Mouse (Mus musculus) thymus, adult 2 months (tissue): ENCODE results near the gene Ddx6. TPM values are rescaled to one million over a fixed set of nuclear protein-coding genes. Genes with fewer than 3 reads are reported as not detected.

Experiments used
- DNase-seq: peaks from one replicate; pipeline ENCODE4 v3.0.0; 2021
- H3K27ac ChIP-seq: fragments of 200-500 bp; 2 replicates; pipeline ENCODE4 v1.5.1; 2012; ENCODE audit warnings: low read length, control low read depth; ENCODE audit not compliant: control insufficient read depth, insufficient read depth
- H3K27me3 ChIP-seq: fragments of 200-500 bp; 2 replicates; pipeline ENCODE4 v1.6.1; 2012; ENCODE audit warnings: mild to moderate bottlenecking, low read length, moderate library complexity, mixed read lengths; ENCODE audit not compliant: control insufficient read depth, insufficient read depth
- H3K36me3 ChIP-seq: fragments of 200-500 bp; 2 replicates; pipeline ENCODE4 v1.6.1; 2012; ENCODE audit warnings: mild to moderate bottlenecking, low read length, moderate library complexity; ENCODE audit not compliant: control insufficient read depth, insufficient read depth
- H3K4me1 ChIP-seq: fragments of 200-500 bp; replicated peaks from 2 replicates; pipeline ENCODE4 v1.6.1; 2012; ENCODE audit warnings: low read length; ENCODE audit not compliant: control insufficient read depth, insufficient read depth
- H3K4me3 ChIP-seq: fragments of 200-500 bp; 2 replicates; pipeline ENCODE4 v1.5.1; 2012; ENCODE audit warnings: mild to moderate bottlenecking, low read length, control low read depth, moderate library complexity; ENCODE audit not compliant: control insufficient read depth, insufficient read depth
- CTCF ChIP-seq: fragments of 200-500 bp; IDR thresholded peaks from 2 replicates; pipeline ENCODE4 v1.5.1; 2012; ENCODE audit warnings: mild to moderate bottlenecking, control low read depth, low read length, moderate library complexity, borderline replicate concordance; ENCODE audit not compliant: control insufficient read depth, poor library complexity, insufficient read depth; ENCODE audit errors: extremely low read depth
- POLR2A ChIP-seq: fragments of 200-500 bp; IDR thresholded peaks from 2 replicates; pipeline ENCODE4 v1.6.1; 2012; ENCODE audit warnings: mild to moderate bottlenecking, low read length, control low read depth, moderate library complexity; ENCODE audit not compliant: control insufficient read depth, poor library complexity, insufficient read depth; ENCODE audit errors: extremely low read depth
- whole genome bisulfite sequencing: fragments of 180-500 bp; shearing (Covaris S2); methylation state at CpG from one replicate; pipeline ENCODE4 v1.1.7; 2018; 5-methylcytosine and 5-hydroxymethylcytosine counted together
- polyA plus RNA-seq: library from polyadenylated mRNA; depleted of rRNA; stranded (reverse); fragments of >200 nt; gene quantifications from 2 replicates; pipeline ENCODE4 v1.2.3, GENCODE M21; 2012

Ddx6 gene
- polyA plus RNA-seq, 1 experiment: 29.2 TPM

DNA sequence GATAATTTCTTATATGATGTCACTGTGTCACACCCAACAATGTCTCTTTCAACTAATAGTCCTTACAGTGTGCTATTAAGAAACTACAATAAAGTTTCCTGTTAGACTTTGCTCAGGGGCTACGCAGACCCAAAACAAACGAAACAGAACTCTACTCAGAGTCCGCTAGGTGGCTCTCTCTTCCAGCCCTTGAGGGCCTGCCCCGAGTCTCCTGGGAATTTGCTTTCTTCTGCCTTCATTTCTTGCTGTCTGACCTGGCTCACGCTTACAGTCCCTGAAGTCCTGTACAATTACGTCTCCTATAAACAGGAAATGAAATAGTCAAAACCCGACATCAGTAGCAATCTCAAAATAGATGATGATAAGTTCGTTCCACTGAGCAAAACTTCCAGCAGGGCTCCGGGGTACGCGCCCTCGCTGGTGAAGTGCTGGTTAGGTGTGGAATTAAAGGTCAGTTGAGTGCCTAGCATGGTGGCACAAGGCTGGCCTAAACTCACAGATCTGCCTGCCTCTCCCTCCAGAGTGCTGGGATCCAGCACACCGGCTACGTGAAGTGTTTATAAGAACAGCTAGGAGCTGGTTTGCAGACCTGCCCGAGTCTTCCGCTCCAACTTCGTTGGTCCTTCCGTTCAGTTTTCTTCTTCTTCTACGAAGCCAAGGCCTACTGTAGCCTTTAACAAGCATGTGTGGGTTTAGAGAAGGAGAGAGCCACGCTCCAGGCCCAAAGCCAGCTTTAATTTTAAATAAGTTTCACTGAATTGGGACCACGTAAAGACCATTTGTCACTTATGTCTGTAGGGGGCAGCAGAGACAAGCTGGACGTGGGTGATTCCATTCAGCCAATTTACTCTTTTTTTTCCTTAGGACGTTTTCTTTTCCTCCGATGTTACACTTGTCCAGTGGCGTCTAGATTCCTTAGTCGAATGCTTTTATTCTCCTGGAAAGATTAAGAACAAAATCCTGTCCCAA, 50.7 kb downstream of the Ddx6 start:
- DNase-seq: peak; percentile 49
- TF ChIP-seq POLR2A: no peak
- TF ChIP-seq CTCF: peak; percentile 57; the same call in 1 of the 2 replicates
- H3K36me3 ChIP-seq: no peaks in the 10 kb centered on the region
- WGBS: 38% methylated on average over 26 of the region's 26 CpGs
- H3K27ac ChIP-seq: no peak overlapping the region
- H3K4me3 ChIP-seq: peak overlapping the region; percentile 8; the same call in 1 of the 2 replicates
- H3K4me1 ChIP-seq: peaks cover 3% of the 10 kb centered on the region; the same call in 1 of the 2 replicates
- H3K27me3 ChIP-seq: no peaks in the 10 kb centered on the region

DNA sequence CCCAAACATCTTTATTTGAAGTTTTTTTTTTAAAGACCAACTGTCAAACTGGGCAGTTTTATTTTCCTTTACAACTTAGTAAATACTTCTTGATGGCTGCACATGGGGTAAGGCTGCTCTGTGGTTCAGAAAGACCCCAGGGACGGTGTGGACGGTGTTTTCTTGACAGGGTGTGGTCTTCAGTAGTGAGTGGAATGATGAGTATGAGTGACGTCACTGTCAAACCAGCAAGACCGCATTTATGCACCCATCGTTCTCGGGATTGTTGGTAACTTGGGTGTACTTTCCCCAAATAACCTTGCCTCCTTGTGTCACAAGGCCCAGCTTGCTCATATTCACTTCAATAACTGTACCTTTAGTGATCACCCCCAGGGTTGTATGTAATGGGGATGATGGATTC, 59.0 kb downstream of the Ddx6 start:
- TF ChIP-seq POLR2A: no peak
- TF ChIP-seq CTCF: no peak
- Histone ChIP-seq H3K4me3 (no peak overlapping the region), H3K27me3 (no peaks in the 10 kb centered on the region), H3K36me3 (no peaks in the 10 kb centered on the region), H3K27ac (no peak overlapping the region), H3K4me1 (no peaks in the 10 kb centered on the region)
- DNase-seq: no peak
- 92% methylated on average over 6 of the region's 6 CpGs for WGBS

DNA sequence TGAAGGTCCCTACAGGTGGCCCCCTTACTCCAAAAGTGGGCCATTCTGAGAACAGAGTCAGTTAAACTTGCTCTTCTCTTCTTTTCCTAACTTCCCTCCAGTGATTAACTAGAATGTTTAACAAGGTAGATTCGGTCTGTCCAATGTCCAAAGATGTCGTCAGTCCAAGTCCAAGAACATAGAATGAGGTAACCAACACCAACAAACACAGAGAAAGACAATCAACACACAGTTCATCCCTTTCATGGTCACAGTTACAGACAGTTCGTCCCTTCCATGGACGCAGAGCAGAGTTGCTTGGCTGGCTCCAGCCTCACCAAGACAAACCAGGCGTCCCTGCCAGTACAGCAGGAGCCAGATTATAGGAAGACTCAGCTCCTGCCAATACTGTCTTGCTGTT, 66.7 kb downstream of the Ddx6 start:
- no peak for TF ChIP-seq POLR2A
- 96% methylated on average over 5 of the region's 5 CpGs for WGBS
- no peak overlapping the region for H3K4me3 ChIP-seq
- H3K27me3 ChIP-seq: no peaks in the 10 kb centered on the region
- no peak for DNase-seq
- H3K27ac ChIP-seq: no peak overlapping the region
- H3K36me3 ChIP-seq: no peaks in the 10 kb centered on the region
- H3K4me1 ChIP-seq: no peaks in the 10 kb centered on the region

DNA sequence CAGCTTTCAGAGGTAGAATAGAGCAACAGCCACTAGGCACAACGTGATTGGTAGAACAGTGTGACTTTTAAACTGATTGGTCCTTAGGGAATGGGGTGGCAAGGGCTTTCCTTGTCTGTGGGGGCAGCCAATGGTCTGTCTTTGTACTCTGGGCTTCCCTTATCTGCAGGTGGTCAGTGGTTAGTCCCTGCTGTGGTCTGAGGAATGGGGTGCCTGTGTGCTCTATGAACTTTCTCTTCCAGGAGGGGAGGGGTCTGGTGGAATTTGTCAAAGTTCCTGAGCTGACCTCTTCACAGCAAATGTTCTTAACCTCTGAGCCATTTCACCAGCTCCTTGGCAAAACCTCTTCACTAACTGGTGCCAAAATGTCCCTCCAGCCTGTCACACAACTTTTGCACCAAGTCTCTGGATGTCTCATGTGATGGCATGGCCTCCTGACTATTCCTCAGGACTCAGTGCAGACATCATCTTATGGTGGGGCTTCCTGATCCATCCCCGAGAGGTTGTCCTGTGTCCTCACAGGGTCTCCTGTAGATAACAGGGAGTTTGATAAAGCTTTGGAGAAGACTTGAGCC, 67.7 kb downstream of the Ddx6 start:
- no peak for DNase-seq
- 83% methylated on average over 2 of the region's 2 CpGs for WGBS
- Histone ChIP-seq H3K4me1 (no peaks in the 10 kb centered on the region), H3K36me3 (no peaks in the 10 kb centered on the region), H3K4me3 (no peak overlapping the region), H3K27ac (no peak overlapping the region), H3K27me3 (no peaks in the 10 kb centered on the region)
- TF ChIP-seq POLR2A (no peak), CTCF (no peak)

DNA sequence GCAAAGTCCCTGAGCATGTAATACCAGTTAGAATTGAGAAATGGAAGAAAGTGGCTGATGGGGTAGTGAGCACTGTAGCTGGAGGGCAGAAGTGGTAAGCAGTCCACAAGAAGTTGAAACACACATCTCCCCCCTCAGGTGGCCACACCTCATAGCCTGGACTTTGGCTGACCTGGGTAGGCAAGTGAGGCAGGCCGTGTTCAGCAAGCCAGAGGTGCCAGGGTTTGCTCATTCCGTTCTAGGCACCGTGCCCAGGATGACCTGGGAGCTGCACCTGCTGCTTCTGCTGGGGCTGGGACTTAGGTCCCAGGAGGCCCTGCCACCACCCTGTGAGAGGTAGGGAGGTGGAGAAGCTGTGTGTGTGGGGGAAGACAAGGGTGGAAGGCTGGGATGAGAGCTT, 68.3 kb downstream of the Ddx6 start, which contains the start of gene Treh:
Gene Treh, plus strand, starts transcription at position 229 of the 400 bp plus-strand sequence.
- 91% methylated on average over 3 of the region's 3 CpGs for WGBS
- no peak for DNase-seq
- no peak within 1 kb of the TSS for H3K4me3 ChIP-seq
- H3K27ac ChIP-seq: no peak within 1 kb of the TSS
- H3K27me3 ChIP-seq: no peaks in the 10 kb centered on the region
- no peaks in the 10 kb centered on the region for H3K4me1 ChIP-seq
- TF ChIP-seq CTCF (no peak), POLR2A (no peak)
- no peaks in the 10 kb centered on the region for H3K36me3 ChIP-seq

DNA sequence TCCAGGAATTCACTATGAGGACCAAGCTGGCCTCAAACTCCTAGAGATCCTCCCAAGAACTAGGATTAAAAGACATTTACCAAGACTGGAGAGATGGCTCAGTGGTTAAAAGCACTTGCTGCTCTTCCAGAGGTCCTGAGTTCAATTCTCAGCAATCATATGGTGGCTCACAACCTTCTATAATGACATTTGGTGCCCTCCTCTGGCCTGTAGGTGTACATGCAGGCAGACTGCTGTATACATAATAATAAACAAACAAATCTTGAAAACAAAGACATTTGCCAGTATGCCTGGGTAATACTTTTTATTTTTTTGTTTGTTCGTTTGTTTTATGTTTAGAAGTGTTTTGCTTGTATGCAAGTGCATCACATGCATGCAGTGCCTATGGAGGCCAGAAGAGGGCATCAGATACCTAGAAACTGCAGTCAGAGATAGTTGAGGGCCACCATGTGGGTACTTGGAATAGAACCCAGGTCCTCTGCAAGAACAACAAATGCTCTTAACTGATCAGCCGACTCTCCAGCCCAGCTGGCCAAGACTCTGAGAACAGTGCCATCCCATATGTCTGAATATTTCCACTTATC, 73.7 kb downstream of the Ddx6 start:
- 92% methylated on average over 2 of the region's 2 CpGs for WGBS
- H3K27me3 ChIP-seq: no peaks in the 10 kb centered on the region
- no peaks in the 10 kb centered on the region for H3K4me1 ChIP-seq
- no peak overlapping the region for H3K4me3 ChIP-seq
- H3K36me3 ChIP-seq: no peaks in the 10 kb centered on the region
- no peak for DNase-seq
- no peak for TF ChIP-seq POLR2A
- no peak for TF ChIP-seq CTCF
- no peak overlapping the region for H3K27ac ChIP-seq
